Mouse (Mus musculus): Measurements from ENCODE around the gene Ctnnbip1. TPM values are rescaled to one million over a fixed set of nuclear protein-coding genes. Genes with fewer than 3 reads are reported as not detected.

The Ctnnbip1 gene
- polyA plus RNA-seq, 1 experiment: 4.7 TPM

DNA sequence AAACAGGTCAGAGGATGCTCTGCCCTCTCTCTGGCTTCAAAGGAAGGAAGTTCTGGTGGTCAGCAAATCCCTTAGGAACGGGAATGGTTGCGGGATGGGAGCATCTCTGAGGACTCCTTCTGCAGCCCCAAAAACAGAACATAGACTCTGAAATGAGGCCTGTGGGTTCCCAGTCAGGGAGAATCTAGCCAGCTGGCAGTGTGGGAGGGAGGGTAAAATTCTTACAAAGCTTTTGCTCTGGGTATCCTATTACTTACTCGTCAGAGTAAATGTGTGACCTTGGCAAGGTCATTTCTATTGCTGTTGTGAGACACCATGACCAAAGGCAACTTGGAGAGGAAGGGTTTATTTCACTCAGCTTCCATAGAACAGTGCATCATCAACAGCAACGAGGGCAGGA lies 43.4 kb downstream of the Ctnnbip1 start:
- Histone ChIP-seq H3K27me3 (ENCODE audit: control insufficient read depth, insufficient read depth, low read length) (no peaks in the 10 kb centered on the region), H3K36me3 (ENCODE audit: control insufficient read depth, insufficient read depth, low read length) (no peaks in the 10 kb centered on the region), H3K4me3 (ENCODE audit: control insufficient read depth, low read depth, low read length) (no peak overlapping the region), H3K27ac (ENCODE audit: control insufficient read depth, insufficient read depth, low read depth, low read length) (no peak overlapping the region), H3K4me1 (ENCODE audit: control insufficient read depth, insufficient read depth, low read length) (peaks cover 14% of the 10 kb centered on the region)
- no peak for TF ChIP-seq CTCF (IDR thresholded peaks at IDR 0.05; ENCODE audit: control insufficient read depth, insufficient read depth, insufficient replicate concordance, low read depth, low read length)
- no peak for TF ChIP-seq POLR2A (IDR thresholded peaks at IDR 0.05; ENCODE audit: control insufficient read depth, low read depth, low read length)

DNA sequence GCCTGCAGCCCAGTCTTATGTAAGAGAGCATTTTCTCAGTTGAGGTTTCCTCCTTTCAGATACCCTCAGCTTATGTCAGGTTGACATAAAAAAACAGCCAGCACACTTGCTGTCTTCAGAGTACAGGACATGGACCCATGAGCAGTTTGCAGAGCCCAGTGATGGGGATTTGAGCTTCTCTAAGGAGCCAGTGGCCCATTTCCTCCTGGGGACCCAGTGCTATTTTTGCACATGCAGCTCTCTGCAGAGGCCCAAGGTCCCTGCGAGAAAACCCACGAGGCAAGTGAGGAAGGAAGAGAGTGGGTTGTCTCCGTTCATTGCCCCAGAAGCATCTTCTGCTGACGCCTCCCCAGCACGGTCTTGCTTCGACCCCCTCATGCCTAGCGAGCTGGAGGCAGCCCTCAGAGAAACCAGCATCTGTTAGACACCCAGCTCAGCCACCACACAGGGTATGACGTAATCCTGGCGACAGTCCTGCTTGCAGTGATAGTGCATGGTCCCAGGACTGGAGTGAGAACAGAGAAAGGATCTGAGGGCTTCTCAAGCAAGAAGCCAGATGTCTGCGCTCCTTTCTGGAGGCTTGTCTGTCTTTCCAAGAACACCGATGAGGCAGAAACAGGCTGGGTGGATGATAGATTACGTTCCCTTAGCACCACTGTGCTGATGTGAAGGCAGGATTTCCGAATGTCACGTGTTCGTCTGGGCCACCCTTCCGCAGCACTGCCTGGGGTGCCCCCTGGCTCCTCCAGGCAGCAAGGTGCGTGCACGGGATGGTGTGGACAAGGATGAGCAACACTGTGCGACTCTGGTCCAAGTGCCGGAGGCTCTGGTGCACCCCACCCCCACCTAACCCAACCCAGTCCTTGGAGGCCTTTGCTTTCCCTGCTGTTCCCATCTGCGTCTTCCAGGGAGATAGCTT lies 44.2 kb downstream of the Ctnnbip1 start:
- Histone ChIP-seq H3K4me1 (ENCODE audit: control insufficient read depth, insufficient read depth, low read length) (peaks cover 14% of the 10 kb centered on the region), H3K27ac (ENCODE audit: control insufficient read depth, insufficient read depth, low read depth, low read length) (no peak overlapping the region), H3K4me3 (ENCODE audit: control insufficient read depth, low read depth, low read length) (no peak overlapping the region), H3K36me3 (ENCODE audit: control insufficient read depth, insufficient read depth, low read length) (no peaks in the 10 kb centered on the region), H3K27me3 (ENCODE audit: control insufficient read depth, insufficient read depth, low read length) (no peaks in the 10 kb centered on the region)
- TF ChIP-seq POLR2A (IDR thresholded peaks at IDR 0.05; ENCODE audit: control insufficient read depth, low read depth, low read length) (no peak), CTCF (IDR thresholded peaks at IDR 0.05; ENCODE audit: control insufficient read depth, insufficient read depth, insufficient replicate concordance, low read depth, low read length) (no peak)

DNA sequence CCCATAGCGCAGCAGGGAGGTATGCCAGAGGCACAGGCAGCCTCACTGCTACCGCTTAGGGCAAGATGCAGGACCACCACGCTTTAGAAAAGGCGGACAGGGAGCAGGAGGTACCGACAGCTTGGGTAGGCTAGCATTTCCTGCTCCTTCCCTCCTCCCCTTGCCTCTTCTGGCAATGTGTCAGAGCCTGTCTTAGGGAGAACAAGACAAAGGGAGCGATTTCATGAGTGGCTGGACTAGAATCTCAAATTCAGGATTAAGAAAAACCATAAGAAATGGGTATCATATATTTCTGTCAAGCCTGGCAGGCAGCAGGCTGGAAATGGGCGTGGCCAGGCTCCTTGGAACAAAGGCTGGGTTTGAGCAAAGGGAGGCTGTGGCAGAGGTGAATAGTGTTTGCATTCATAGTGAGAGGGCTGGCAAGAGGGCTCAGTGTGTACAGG lies 44.9 kb downstream of the Ctnnbip1 start:
- no peak overlapping the region for H3K4me3 ChIP-seq (ENCODE audit: control insufficient read depth, low read depth, low read length)
- H3K27me3 ChIP-seq (ENCODE audit: control insufficient read depth, insufficient read depth, low read length): no peaks in the 10 kb centered on the region
- H3K27ac ChIP-seq (ENCODE audit: control insufficient read depth, insufficient read depth, low read depth, low read length): no peak overlapping the region
- no peak for TF ChIP-seq POLR2A (IDR thresholded peaks at IDR 0.05; ENCODE audit: control insufficient read depth, low read depth, low read length)
- no peak for TF ChIP-seq CTCF (IDR thresholded peaks at IDR 0.05; ENCODE audit: control insufficient read depth, insufficient read depth, insufficient replicate concordance, low read depth, low read length)
- peaks cover 14% of the 10 kb centered on the region for H3K4me1 ChIP-seq (ENCODE audit: control insufficient read depth, insufficient read depth, low read length)
- H3K36me3 ChIP-seq (ENCODE audit: control insufficient read depth, insufficient read depth, low read length): no peaks in the 10 kb centered on the region

GRCm38 (mm10) chr4:149563941-149564361 lies 45.9 kb downstream of the Ctnnbip1 start:
- H3K4me3 ChIP-seq (ENCODE audit: control insufficient read depth, low read depth, low read length): no peak overlapping the region
- peaks cover 14% of the 10 kb centered on the region for H3K4me1 ChIP-seq (ENCODE audit: control insufficient read depth, insufficient read depth, low read length)
- no peaks in the 10 kb centered on the region for H3K36me3 ChIP-seq (ENCODE audit: control insufficient read depth, insufficient read depth, low read length)
- TF ChIP-seq CTCF (IDR thresholded peaks at IDR 0.05; ENCODE audit: control insufficient read depth, insufficient read depth, insufficient replicate concordance, low read depth, low read length) (no peak), POLR2A (IDR thresholded peaks at IDR 0.05; ENCODE audit: control insufficient read depth, low read depth, low read length) (no peak)
- H3K27ac ChIP-seq (ENCODE audit: control insufficient read depth, insufficient read depth, low read depth, low read length): 0 out of 2 replicates have a peak overlapping the region, but pooled peaks have one; percentile 5
- no peaks in the 10 kb centered on the region for H3K27me3 ChIP-seq (ENCODE audit: control insufficient read depth, insufficient read depth, low read length)

- Histone ChIP-seq H3K36me3 (ENCODE audit: control insufficient read depth, insufficient read depth, low read length) (no peaks in the 10 kb centered on the region), H3K27ac (ENCODE audit: control insufficient read depth, insufficient read depth, low read depth, low read length) (no peak overlapping the region), H3K4me1 (ENCODE audit: control insufficient read depth, insufficient read depth, low read length) (peaks cover 18% of the 10 kb centered on the region), H3K4me3 (ENCODE audit: control insufficient read depth, low read depth, low read length) (no peak overlapping the region), H3K27me3 (ENCODE audit: control insufficient read depth, insufficient read depth, low read length) (no peaks in the 10 kb centered on the region)
- no peak for TF ChIP-seq POLR2A (IDR thresholded peaks at IDR 0.05; ENCODE audit: control insufficient read depth, low read depth, low read length)
Observed at GRCm38 (mm10) chr4:149564452-149565407, 46.7 kb downstream of the Ctnnbip1 start.

DNA sequence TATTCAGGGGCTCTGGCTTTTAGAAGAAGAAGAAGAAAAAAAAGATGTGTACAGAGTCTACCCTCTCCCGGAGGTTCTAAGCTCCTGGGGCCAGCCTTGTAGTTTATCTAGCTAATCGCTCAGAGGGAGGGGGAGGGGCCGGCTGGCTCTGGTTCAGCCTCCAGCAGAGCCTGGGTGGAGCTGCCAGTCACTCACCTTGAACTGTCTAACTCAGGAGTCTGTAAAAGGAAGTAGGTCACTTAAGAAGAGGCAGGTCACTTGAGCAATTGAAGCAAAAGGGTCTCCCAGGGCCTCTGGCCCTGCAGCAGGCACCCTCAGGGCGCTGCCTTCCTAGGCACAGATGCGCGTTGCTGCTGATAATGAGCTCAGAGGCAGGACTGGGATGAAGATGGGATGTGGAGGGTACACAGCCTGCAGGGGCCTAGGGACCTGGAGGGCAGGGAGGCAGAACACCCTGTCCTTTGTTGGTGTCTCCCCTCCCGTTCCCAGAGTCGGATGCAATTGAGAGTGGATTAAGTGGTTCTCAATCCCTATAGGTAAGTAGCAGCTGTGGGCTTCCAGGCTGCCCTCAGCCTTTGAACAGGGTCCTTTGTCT lies 49.5 kb downstream of the Ctnnbip1 start:
- H3K27me3 ChIP-seq (ENCODE audit: control insufficient read depth, insufficient read depth, low read length): no peaks in the 10 kb centered on the region
- no peak overlapping the region for H3K27ac ChIP-seq (ENCODE audit: control insufficient read depth, insufficient read depth, low read depth, low read length)
- no peak overlapping the region for H3K4me3 ChIP-seq (ENCODE audit: control insufficient read depth, low read depth, low read length)
- H3K4me1 ChIP-seq (ENCODE audit: control insufficient read depth, insufficient read depth, low read length): peaks cover 24% of the 10 kb centered on the region
- H3K36me3 ChIP-seq (ENCODE audit: control insufficient read depth, insufficient read depth, low read length): no peaks in the 10 kb centered on the region
- TF ChIP-seq CTCF (IDR thresholded peaks at IDR 0.05; ENCODE audit: control insufficient read depth, insufficient read depth, insufficient replicate concordance, low read depth, low read length) (no peak), POLR2A (IDR thresholded peaks at IDR 0.05; ENCODE audit: control insufficient read depth, low read depth, low read length) (no peak)
